Mouse (Mus musculus): Measurements from ENCODE around the gene Slco3a1. TPM values are rescaled to one million over a fixed set of nuclear protein-coding genes. Genes with fewer than 3 reads are reported as not detected.
A peak's percentile ranks its signal among the peaks of the same experiment; 100 is the strongest.

Gene Slco3a1
- polyA plus RNA-seq, 1 experiment from 2014 or later, result 7.9 TPM

- H3K4me1 ChIP-seq, result peaks cover 32% of the 10 kb centered on the region
- no peaks in the 10 kb centered on the region for H3K36me3 ChIP-seq (replicated peaks)
- no peak for DNase-seq (ENCODE audit: low spot score)
- H3K9me3 ChIP-seq, result no peaks in the 10 kb centered on the region
- H3K4me3 ChIP-seq, result no peak overlapping the region
- 61% methylated on average over 3 of the region's 3 CpGs for WGBS
- no peak overlapping the region for H3K27ac ChIP-seq (replicated peaks)
- no peaks in the 10 kb centered on the region for H3K27me3 ChIP-seq (replicated peaks; ENCODE audit: low read depth, poor library complexity, severe bottlenecking)
These were observed 172.3 kb downstream of the Slco3a1 start for GRCm38 (mm10) chr7:74382286-74382685.

GRCm38 (mm10) chr7:74381881-74382281 lies 172.7 kb downstream of the Slco3a1 start:
- 69% methylated on average over 2 of the region's 2 CpGs for WGBS

GRCm38 (mm10) chr7:74381051-74381450 lies 173.5 kb downstream of the Slco3a1 start:
- WGBS, result 89% methylated on average over 2 of the region's 2 CpGs
- no peak for DNase-seq (ENCODE audit: low spot score)
- Histone ChIP-seq H3K27ac (replicated peaks) (no peak overlapping the region), H3K4me3 (no peak overlapping the region), H3K4me1 (peaks cover 38% of the 10 kb centered on the region), H3K27me3 (replicated peaks; ENCODE audit: low read depth, poor library complexity, severe bottlenecking) (0 out of 2 replicates have a peak, but pooled peaks cover 4% of the 10 kb centered on the region), H3K9me3 (no peaks in the 10 kb centered on the region), H3K36me3 (replicated peaks) (no peaks in the 10 kb centered on the region)

More at GRCm38 (mm10) chr7:74381881-74382281, 172.7 kb downstream of the Slco3a1 start:
- Histone ChIP-seq H3K36me3 (replicated peaks) (no peaks in the 10 kb centered on the region), H3K27ac (replicated peaks) (no peak overlapping the region), H3K4me1 (peaks cover 35% of the 10 kb centered on the region), H3K4me3 (no peak overlapping the region), H3K9me3 (no peaks in the 10 kb centered on the region), H3K27me3 (replicated peaks; ENCODE audit: low read depth, poor library complexity, severe bottlenecking) (no peaks in the 10 kb centered on the region)
- DNase-seq (ENCODE audit: low spot score), result no peak

- WGBS, result 53% methylated on average over 10 of the region's 10 CpGs
- 0 out of 2 replicates have a peak, but pooled peaks cover 4% of the 10 kb centered on the region for H3K27me3 ChIP-seq (replicated peaks; ENCODE audit: low read depth, poor library complexity, severe bottlenecking)
- H3K36me3 ChIP-seq (replicated peaks), result no peaks in the 10 kb centered on the region
- H3K27ac ChIP-seq (replicated peaks), result no peak overlapping the region
- no peak for DNase-seq (ENCODE audit: low spot score)
- peaks cover 24% of the 10 kb centered on the region for H3K4me1 ChIP-seq
- H3K4me3 ChIP-seq, result no peak overlapping the region
- H3K9me3 ChIP-seq, result no peaks in the 10 kb centered on the region
These were observed 176.7 kb downstream of the Slco3a1 start for GRCm38 (mm10) chr7:74377909-74378308.

GRCm38 (mm10) chr7:74376397-74377044 lies 178.1 kb downstream of the Slco3a1 start:
- no peaks in the 10 kb centered on the region for H3K9me3 ChIP-seq
- H3K4me3 ChIP-seq, result no peak overlapping the region
- H3K36me3 ChIP-seq (replicated peaks), result no peaks in the 10 kb centered on the region
- H3K27me3 ChIP-seq (replicated peaks; ENCODE audit: low read depth, poor library complexity, severe bottlenecking), result 0 out of 2 replicates have a peak, but pooled peaks cover 4% of the 10 kb centered on the region
- peaks cover 27% of the 10 kb centered on the region for H3K4me1 ChIP-seq
- no peak overlapping the region for H3K27ac ChIP-seq (replicated peaks)
- 80% methylated on average over 12 of the region's 12 CpGs for WGBS
- DNase-seq (ENCODE audit: low spot score), result no peak

- Histone ChIP-seq H3K9me3 (no peaks in the 10 kb centered on the region), H3K27me3 (replicated peaks; ENCODE audit: low read depth, poor library complexity, severe bottlenecking) (0 out of 2 replicates have a peak, but pooled peaks cover 4% of the 10 kb centered on the region), H3K36me3 (replicated peaks) (no peaks in the 10 kb centered on the region), H3K4me1 (peaks cover 29% of the 10 kb centered on the region), H3K27ac (replicated peaks) (no peak overlapping the region), H3K4me3 (no peak overlapping the region)
- no peak for DNase-seq (ENCODE audit: low spot score)
- 80% methylated on average over 14 of the region's 14 CpGs for WGBS
These were observed 179.2 kb downstream of the Slco3a1 start for GRCm38 (mm10) chr7:74375174-74375957.

- Histone ChIP-seq H3K27ac (replicated peaks) (no peak overlapping the region), H3K27me3 (replicated peaks; ENCODE audit: low read depth, poor library complexity, severe bottlenecking) (0 out of 2 replicates have a peak, but pooled peaks cover 4% of the 10 kb centered on the region), H3K4me3 (no peak overlapping the region), H3K4me1 (peaks cover 26% of the 10 kb centered on the region), H3K9me3 (no peaks in the 10 kb centered on the region), H3K36me3 (replicated peaks) (no peaks in the 10 kb centered on the region)
- 93% methylated on average over 6 of the region's 6 CpGs for WGBS
- DNase-seq (ENCODE audit: low spot score), result no peak
These were observed 181.5 kb downstream of the Slco3a1 start for GRCm38 (mm10) chr7:74373056-74373455.

- Histone ChIP-seq H3K27ac (replicated peaks) (no peak overlapping the region), H3K36me3 (replicated peaks) (no peaks in the 10 kb centered on the region), H3K4me3 (no peak overlapping the region), H3K4me1 (peaks cover 21% of the 10 kb centered on the region), H3K27me3 (replicated peaks; ENCODE audit: low read depth, poor library complexity, severe bottlenecking) (0 out of 2 replicates have a peak, but pooled peaks cover 4% of the 10 kb centered on the region), H3K9me3 (no peaks in the 10 kb centered on the region)
- DNase-seq (ENCODE audit: low spot score), result no peak
- WGBS, result 72% methylated on average over 6 of the region's 6 CpGs
These were observed 182.4 kb downstream of the Slco3a1 start for GRCm38 (mm10) chr7:74372141-74372582.

- Histone ChIP-seq H3K27me3 (replicated peaks; ENCODE audit: low read depth, poor library complexity, severe bottlenecking) (0 out of 2 replicates have a peak, but pooled peaks cover 4% of the 10 kb centered on the region), H3K36me3 (replicated peaks) (no peaks in the 10 kb centered on the region), H3K4me1 (peaks cover 17% of the 10 kb centered on the region), H3K4me3 (no peak overlapping the region), H3K27ac (replicated peaks) (peak overlapping the region; percentile 57; the same call in 1 of the 2 replicates), H3K9me3 (no peaks in the 10 kb centered on the region)
- WGBS, result 33% methylated on average over 2 of the region's 2 CpGs
- DNase-seq (ENCODE audit: low spot score), result no peak
These were observed 182.9 kb downstream of the Slco3a1 start for GRCm38 (mm10) chr7:74371656-74372055.

- Histone ChIP-seq H3K27ac (replicated peaks) (no peak overlapping the region), H3K4me3 (no peak overlapping the region), H3K4me1 (peaks cover 21% of the 10 kb centered on the region), H3K27me3 (replicated peaks; ENCODE audit: low read depth, poor library complexity, severe bottlenecking) (0 out of 2 replicates have a peak, but pooled peaks cover 2% of the 10 kb centered on the region), H3K36me3 (replicated peaks) (no peaks in the 10 kb centered on the region), H3K9me3 (no peaks in the 10 kb centered on the region)
- WGBS, result 23% methylated on average over 2 of the region's 2 CpGs
- DNase-seq (ENCODE audit: low spot score), result peak; percentile 37
These were observed 183.4 kb downstream of the Slco3a1 start for GRCm38 (mm10) chr7:74371208-74371607.

- H3K4me3 ChIP-seq, result no peak overlapping the region
- peaks cover 34% of the 10 kb centered on the region for H3K4me1 ChIP-seq
- WGBS, result 65% methylated on average over 4 of the region's 4 CpGs
- peak; percentile 45 for DNase-seq (ENCODE audit: low spot score)
- no peak overlapping the region for H3K27ac ChIP-seq (replicated peaks)
- no peaks in the 10 kb centered on the region for H3K27me3 ChIP-seq (replicated peaks; ENCODE audit: low read depth, poor library complexity, severe bottlenecking)
- no peaks in the 10 kb centered on the region for H3K9me3 ChIP-seq
- H3K36me3 ChIP-seq (replicated peaks), result no peaks in the 10 kb centered on the region
These were observed 184.9 kb downstream of the Slco3a1 start for GRCm38 (mm10) chr7:74369657-74370056.

GRCm38 (mm10) chr7:74368256-74368980 lies 186.2 kb downstream of the Slco3a1 start:
- H3K27me3 ChIP-seq (replicated peaks; ENCODE audit: low read depth, poor library complexity, severe bottlenecking), result no peaks in the 10 kb centered on the region
- no peaks in the 10 kb centered on the region for H3K9me3 ChIP-seq
- WGBS, result 86% methylated on average over 11 of the region's 11 CpGs
- H3K27ac ChIP-seq (replicated peaks), result no peak overlapping the region
- H3K4me1 ChIP-seq, result peaks cover 38% of the 10 kb centered on the region
- DNase-seq (ENCODE audit: low spot score), result no peak
- H3K4me3 ChIP-seq, result no peak overlapping the region
- H3K36me3 ChIP-seq (replicated peaks), result no peaks in the 10 kb centered on the region
